Mouse (Mus musculus): ENCODE results near the gene Dhodh.

The Dhodh gene

GRCm38 (mm10) chr8:109608271-109609152 is at the start of gene Dhodh:
Dhodh (minus strand) TSS chr8:109608673.
- in situ Hi-C loops (cut with MboI; ENCODE audit: unreplicated experiment in 2 of 2) = loop anchor here (5.0 kb wide), 1 partner anchor 41 kb away; the partner anchor contains the start of genes Dhx38 (in 2 of the 2) and Txnl4b (in 2 of the 2)

- in situ Hi-C loops (cut with MboI; ENCODE audit: unreplicated experiment in 2 of 2) = no loop called here
Measured at GRCm38 (mm10) chr8:109656860-109657259, 48.4 kb upstream of the Dhodh start.

DNA sequence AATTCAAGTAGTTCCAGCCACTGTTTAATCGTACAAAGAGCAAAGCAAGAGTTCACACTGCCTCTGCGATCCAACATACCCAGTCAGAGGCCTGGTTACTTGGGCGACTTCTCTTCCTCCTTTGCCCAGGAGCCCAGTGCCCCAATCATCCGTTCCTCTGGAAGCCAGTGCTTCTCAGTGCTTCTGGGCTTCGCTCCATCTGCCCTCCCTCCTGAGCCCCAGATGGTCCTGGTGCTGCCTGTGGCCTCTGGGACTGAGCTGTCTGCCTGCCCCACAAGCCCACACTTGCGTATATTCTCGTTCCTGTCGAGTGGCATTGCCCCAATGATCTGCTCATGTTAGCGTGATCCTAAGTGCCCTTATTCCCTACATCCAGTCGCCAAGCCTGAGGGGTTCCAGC is 42.3 kb upstream of the Dhodh start:
- in situ Hi-C loops (cut with MboI; ENCODE audit: unreplicated experiment in 2 of 2) = no loop called here

DNA sequence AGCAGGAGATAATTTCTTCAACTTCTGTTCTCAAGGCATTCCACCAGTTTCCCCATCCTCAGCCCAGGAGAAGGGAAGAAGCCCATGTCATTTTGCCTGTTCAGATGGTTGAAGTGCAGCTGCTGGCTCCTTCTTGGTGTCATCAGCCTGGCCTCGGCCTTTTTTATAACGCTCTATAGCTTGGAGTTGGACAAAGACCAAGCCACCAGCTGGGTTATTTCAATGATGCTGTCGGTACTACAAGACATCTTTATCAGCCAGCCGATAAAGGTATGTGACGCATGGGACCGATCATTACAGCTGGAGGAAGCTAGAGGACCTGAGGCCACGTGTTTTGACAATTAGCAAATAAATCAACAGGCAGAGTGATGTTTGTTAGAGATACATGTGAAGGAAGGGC is 40.0 kb upstream of the Dhodh start:
- in situ Hi-C loops (cut with MboI; ENCODE audit: unreplicated experiment in 2 of 2) = no loop called here

DNA sequence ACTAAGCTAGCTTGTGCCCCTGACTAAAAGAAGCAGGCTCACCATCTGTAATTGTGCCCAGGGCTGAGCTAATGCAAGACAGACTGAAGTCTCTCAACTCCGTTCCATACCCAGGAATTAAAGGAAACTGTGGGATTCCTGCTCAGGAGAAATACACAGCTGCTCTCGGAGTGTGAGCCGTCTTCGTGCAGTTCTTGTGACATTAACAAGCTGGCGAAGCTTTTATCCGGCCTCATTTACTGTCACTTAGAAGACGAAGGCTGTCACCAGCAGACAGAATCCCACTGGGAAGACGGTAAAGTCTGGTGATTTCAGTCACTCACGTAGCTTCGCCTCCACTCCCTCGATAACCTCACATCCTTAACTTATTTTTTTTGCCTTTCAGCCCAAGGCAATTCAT is 38.9 kb upstream of the Dhodh start:
- in situ Hi-C loops (cut with MboI; ENCODE audit: unreplicated experiment in 2 of 2) = no loop called here

- in situ Hi-C loops (cut with MboI; ENCODE audit: unreplicated experiment in 2 of 2) = no loop called here
Measured at GRCm38 (mm10) chr8:109641236-109641635, 32.8 kb upstream of the Dhodh start.

GRCm38 (mm10) chr8:109640410-109640809 is 31.9 kb upstream of the Dhodh start:
- in situ Hi-C loops (cut with MboI; ENCODE audit: unreplicated experiment in 2 of 2) = no loop called here

DNA sequence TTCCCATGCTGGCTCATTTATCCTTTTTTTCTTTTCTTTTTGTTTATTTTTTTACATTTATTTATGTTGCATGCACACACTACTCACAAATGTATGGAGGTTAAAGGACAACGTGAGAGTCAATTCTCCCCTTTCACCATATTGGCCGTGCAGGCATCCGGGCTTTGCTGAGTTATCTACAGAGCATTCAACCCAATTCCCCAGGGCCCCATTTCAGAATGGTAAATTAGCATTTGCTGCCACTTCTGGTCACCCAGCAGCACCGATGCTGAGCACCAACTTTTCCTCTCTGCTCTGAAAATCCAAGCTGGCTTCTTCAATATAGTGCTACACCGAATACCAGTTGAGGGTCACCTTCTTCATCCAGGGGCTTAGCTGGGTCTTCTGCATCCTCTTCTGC is 30.4 kb upstream of the Dhodh start:
- in situ Hi-C loops (cut with MboI; ENCODE audit: unreplicated experiment in 2 of 2) = no loop called here

DNA sequence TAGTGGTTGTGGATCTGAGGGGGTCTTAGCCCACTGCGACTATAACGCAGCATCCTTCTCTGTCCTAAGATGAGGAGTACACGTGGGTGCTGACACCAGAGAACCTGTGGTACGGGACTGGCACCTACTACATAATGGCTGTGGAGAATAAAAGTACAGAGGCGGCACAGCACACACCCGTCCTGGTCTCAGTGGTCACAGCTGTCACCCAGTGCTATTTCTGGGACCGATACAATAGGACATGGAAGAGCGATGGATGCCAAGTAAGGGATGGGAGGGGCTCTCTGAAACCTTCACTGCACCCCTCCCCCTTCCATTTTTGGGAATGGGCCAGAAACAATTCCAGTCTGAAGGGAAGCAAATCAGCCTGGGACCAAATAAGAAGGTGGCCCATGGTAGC is 26.7 kb upstream of the Dhodh start:
- in situ Hi-C loops (cut with MboI; ENCODE audit: unreplicated experiment in 2 of 2) = no loop called here

- in situ Hi-C loops (cut with MboI; ENCODE audit: unreplicated experiment in 2 of 2) = no loop called here
Measured at GRCm38 (mm10) chr8:109632498-109632897, 24.0 kb upstream of the Dhodh start.

DNA sequence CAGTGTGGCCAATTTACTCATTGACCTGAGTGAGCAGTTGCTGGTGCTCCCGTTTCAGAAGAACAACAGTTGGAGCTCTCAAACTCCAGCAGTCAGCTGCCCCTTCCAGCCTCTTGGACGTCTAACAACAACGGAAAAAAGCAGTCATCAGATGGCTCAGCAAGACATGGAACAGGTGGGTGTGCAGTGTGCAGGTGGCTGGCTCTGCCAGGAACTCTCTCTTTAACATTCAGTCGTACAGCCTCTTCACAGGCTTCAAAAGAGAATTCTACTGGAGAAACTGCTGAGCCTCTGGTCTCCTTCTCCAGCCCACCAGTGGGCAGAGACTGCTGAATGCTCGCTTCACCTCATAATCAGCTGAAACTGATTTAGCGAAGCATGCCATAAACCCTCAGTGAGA is 20.2 kb upstream of the Dhodh start:
- in situ Hi-C loops (cut with MboI; ENCODE audit: unreplicated experiment in 2 of 2) = no loop called here

DNA sequence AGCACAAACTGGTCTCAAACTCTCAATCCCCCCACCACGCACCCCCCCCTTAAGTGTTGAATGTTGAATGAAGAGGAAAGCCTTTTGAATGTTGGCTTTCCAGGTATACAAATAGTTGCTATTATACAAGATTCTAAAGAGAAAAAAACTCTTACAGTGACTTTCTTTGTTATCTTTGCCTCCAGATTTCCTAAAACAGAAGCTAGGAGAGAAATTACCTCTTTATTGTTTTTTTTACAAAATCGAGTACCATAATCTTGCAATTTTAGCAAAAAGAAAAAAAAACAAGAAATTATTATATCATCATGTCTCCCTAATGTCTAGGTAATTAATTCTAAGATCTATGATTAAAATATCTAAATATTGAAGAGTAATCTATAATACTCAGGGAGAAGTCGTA is 7.1 kb upstream of the Dhodh start:
- in situ Hi-C loops (cut with MboI; ENCODE audit: unreplicated experiment in 2 of 2) = no loop called here

GRCm38 (mm10) chr8:109614243-109615210 is 6.1 kb upstream of the Dhodh start, which contains the start of gene Pkd1l3:
Pkd1l3 (plus strand) TSS chr8:109614517.
- in situ Hi-C loops (cut with MboI; ENCODE audit: unreplicated experiment in 2 of 2) = loop anchor here in 1 of 2 experiments (5.0 kb wide), 1 partner anchor 78 kb away; the partner anchor contains the start of gene Ist1

GRCm38 (mm10) chr8:109609153-109609502 is 655 bp upstream of the Dhodh start:
- in situ Hi-C loops (cut with MboI; ENCODE audit: unreplicated experiment in 2 of 2) = loop anchor here (5.0 kb wide), 1 partner anchor 42 kb away; the partner anchor contains the start of genes Dhx38 (in 2 of the 2) and Txnl4b (in 2 of the 2)

GRCm38 (mm10) chr8:109607650-109608049 is 823 bp downstream of the Dhodh start:
- in situ Hi-C loops (cut with MboI; ENCODE audit: unreplicated experiment in 2 of 2) = loop anchor here (5.0 kb wide), 1 partner anchor 40 kb away; the partner anchor contains the start of genes Dhx38 (in 2 of the 2) and Txnl4b (in 2 of the 2)

DNA sequence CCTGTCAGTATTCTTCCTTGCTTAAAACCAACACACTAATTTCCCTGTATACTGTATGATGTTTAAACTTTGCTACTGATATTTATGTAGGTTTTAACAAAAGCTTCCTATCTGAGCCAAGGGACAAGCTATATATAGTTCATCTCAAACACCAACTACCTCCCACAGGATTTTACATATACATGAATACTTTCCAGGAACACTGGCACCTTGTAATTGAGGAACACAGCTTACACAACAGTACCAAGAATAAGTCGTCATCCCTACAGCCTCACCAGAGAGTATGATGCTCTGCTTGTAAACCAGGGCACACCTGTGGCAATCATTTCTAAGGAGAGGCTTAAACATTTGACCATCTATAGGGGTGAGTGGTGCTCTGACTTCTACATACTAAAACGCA is 1.7 kb downstream of the Dhodh start:
- in situ Hi-C loops (cut with MboI; ENCODE audit: unreplicated experiment in 2 of 2) = loop anchor here (5.0 kb wide), 1 partner anchor 39 kb away; the partner anchor contains the start of genes Dhx38 (in 2 of the 2) and Txnl4b (in 2 of the 2)

DNA sequence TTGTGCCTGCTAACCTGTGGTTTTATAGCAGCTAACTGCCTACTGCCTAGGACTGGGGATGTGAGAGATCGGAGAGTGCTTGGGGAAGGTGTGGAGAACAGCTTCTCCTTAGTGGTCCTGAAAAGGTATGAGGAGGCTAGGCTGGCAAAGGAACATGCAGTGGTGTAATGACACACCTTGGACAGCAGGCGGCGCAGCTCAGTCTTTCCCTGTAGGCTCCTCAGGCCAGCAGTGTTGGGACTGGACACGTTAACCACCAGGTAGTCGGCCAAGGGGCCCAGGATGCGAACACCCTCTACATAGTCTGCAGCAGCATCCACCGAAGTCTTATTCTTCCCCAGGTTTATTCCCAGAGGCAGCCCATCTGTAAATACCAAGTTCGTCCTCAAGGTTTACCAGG is 12.6 kb downstream of the Dhodh start:
- in situ Hi-C loops (cut with MboI; ENCODE audit: unreplicated experiment in 2 of 2) = loop anchor here in 1 of 2 experiments (10.0 kb wide), 1 partner anchor 339 kb away; no protein-coding TSS in a partner anchor

DNA sequence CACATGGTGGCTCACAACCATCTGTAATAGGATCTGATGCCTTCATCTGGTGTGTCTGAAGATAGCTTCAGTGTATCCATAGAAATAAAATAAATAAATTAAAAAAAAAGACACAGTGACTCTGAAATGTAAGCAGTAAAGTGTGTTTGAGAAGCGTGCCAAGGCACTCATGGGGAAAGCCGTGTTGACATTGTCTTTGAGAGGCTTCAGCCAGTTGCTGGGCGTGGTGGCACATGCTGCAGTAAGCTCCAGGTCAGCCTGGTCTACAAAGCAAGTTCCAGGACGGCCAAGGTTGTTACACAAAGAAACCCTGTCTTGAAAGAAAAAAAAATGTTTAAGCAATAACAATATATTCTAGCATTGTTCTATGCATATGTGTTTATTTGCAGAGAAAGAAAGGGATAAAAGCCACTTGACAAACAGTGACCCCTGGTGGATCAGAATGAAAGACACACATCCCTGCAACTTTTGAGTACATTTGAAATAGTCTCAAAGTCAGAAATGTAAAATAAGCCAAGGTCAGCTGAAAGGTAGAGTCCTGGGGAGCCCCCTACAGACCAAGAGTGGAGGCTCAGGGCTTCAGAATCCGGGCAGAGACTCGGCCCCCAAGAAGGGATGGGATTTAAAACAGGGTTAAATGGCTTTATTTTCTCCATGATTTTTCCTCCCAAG is 15.2 kb downstream of the Dhodh start:
- in situ Hi-C loops (cut with MboI; ENCODE audit: unreplicated experiment in 2 of 2) = loop anchor here in 1 of 2 experiments (10.0 kb wide), 1 partner anchor 342 kb away; no protein-coding TSS in a partner anchor

- in situ Hi-C loops (cut with MboI; ENCODE audit: unreplicated experiment in 2 of 2) = loop anchor here in 1 of 2 experiments (10.0 kb wide), 1 partner anchor 343 kb away; no protein-coding TSS in a partner anchor
Measured at GRCm38 (mm10) chr8:109592164-109592563, 16.3 kb downstream of the Dhodh start.

GRCm38 (mm10) chr8:109591367-109591766 is 17.1 kb downstream of the Dhodh start:
- in situ Hi-C loops (cut with MboI; ENCODE audit: unreplicated experiment in 2 of 2) = loop anchor here in 1 of 2 experiments (10.0 kb wide), 1 partner anchor 343 kb away; no protein-coding TSS in a partner anchor
